Mouse (Mus musculus) cortical plate, adult 2 months (tissue): ENCODE measurements at regions not wholly inside any gene's neighbourhood (a gene's known extent, or its start where the extent isn't known, plus 50 kb on each side); places are given as distances from the start of the nearest gene placed in this dataset.

Source experiments
- CTCF ChIP-seq: fragments of 200-500 bp; IDR thresholded peaks from 2 replicates; pipeline ENCODE4 v1.5.1; 2011; ENCODE audit warnings: mild to moderate bottlenecking, control low read depth, low read length; ENCODE audit not compliant: insufficient read depth; ENCODE audit errors: extremely low read depth
- POLR2A ChIP-seq: fragments of 200-500 bp; IDR thresholded peaks from 2 replicates; pipeline ENCODE4 v1.6.1; 2011; ENCODE audit warnings: mild to moderate bottlenecking, low read length, control low read depth; ENCODE audit not compliant: insufficient read depth; ENCODE audit errors: extremely low read depth

- TF ChIP-seq CTCF (no peak), POLR2A (no peak)
Measured at GRCm38 (mm10) chr3:144012820-144013219, 192.2 kb downstream of the Lmo4 start.
